Mouse (Mus musculus) CH12.LX (cell line): ENCODE data around the gene Vps35l. TPM values are rescaled to one million over a fixed set of nuclear protein-coding genes. Genes with fewer than 3 reads are reported as not detected.

ENCODE experiments used
- DNase-seq: peaks from one replicate; pipeline ENCODE4 v3.0.0-alpha.2; 2013; ENCODE audit errors: extremely low read depth
- H3K27ac ChIP-seq: 2 replicates; pipeline ENCODE4 v1.5.1; 2012; ENCODE audit warnings: low read depth, mild to moderate bottlenecking, control low read depth, moderate library complexity; ENCODE audit not compliant: insufficient read depth
- H3K27me3 ChIP-seq: replicated peaks from 2 replicates; pipeline ENCODE3; 2012; ENCODE audit warnings: inconsistent platforms
- H3K36me3 ChIP-seq, 2 experiments: replicated peaks in 1 of 2; 2 replicates each; pipeline versions ENCODE3 to v1.6.1; 2012; ENCODE audit warnings: inconsistent platforms in 1 of 2, low read length in 1 of 2, mild to moderate bottlenecking in 1 of 2, mixed read lengths in 1 of 2, moderate library complexity in 1 of 2; ENCODE audit not compliant: control insufficient read depth in 1 of 2, insufficient read depth in 1 of 2
- H3K4me1 ChIP-seq, 2 experiments: 2 replicates each; pipeline ENCODE4 v1.6.1; 2012; ENCODE audit warnings: inconsistent platforms in 1 of 2, moderate library complexity in 1 of 2; ENCODE audit not compliant: insufficient read depth in 2 of 2, control insufficient read depth in 1 of 2
- H3K4me2 ChIP-seq: 2 replicates; pipeline ENCODE4 v1.6.1; 2012; ENCODE audit warnings: low read depth, mild to moderate bottlenecking, control low read depth; ENCODE audit not compliant: poor library complexity, insufficient read depth, severe bottlenecking
- H3K4me3 ChIP-seq, 3 experiments: fragments of 150-350 bp in 1 of 3; sonication (generic) in 1 of 3; replicated peaks in 1 of 3; 2 replicates each; pipeline versions ENCODE3 to v1.5.1; 2011 to 2012; ENCODE audit warnings: low read depth in 2 of 3, low read length in 2 of 3, mild to moderate bottlenecking in 2 of 3, moderate library complexity in 2 of 3, control low read depth in 1 of 3, improper control_type of control experiment in 1 of 3, inconsistent platforms in 1 of 3, mixed read lengths in 1 of 3; ENCODE audit not compliant: poor library complexity in 1 of 3
- H3K79me2 ChIP-seq: replicated peaks from 2 replicates; pipeline ENCODE4 v1.6.1; 2012; ENCODE audit warnings: mild to moderate bottlenecking, moderate library complexity; ENCODE audit not compliant: control insufficient read depth, poor library complexity, insufficient read depth, severe bottlenecking; ENCODE audit errors: extremely low read depth
- H3K9ac ChIP-seq: 2 replicates; pipeline ENCODE4 v1.6.1; 2012; ENCODE audit warnings: low read depth, mild to moderate bottlenecking, control low read depth, moderate library complexity; ENCODE audit not compliant: insufficient read depth
- H3K9me3 ChIP-seq: replicated peaks from 2 replicates; pipeline ENCODE3; 2012; ENCODE audit warnings: low read length, inconsistent platforms, mixed read lengths
- BHLHE40 ChIP-seq: IDR thresholded peaks from 2 replicates; pipeline ENCODE4 v1.6.1; 2011; ENCODE audit warnings: mild to moderate bottlenecking, low read depth, low read length, improper control_type of control experiment
- CHD2 ChIP-seq: IDR thresholded peaks from 2 replicates; pipeline ENCODE4 v1.6.1; 2011; ENCODE audit warnings: low read length, improper control_type of control experiment
- CTCF ChIP-seq, 2 experiments: IDR thresholded peaks in 1 of 2; conservative IDR thresholded peaks in 1 of 2; 2 replicates each; pipeline ENCODE4 v1.5.1; 2011 to 2012; ENCODE audit warnings: low read depth in 2 of 2, low read length in 2 of 2, improper control_type of control experiment in 1 of 2, inconsistent platforms in 1 of 2, mild to moderate bottlenecking in 1 of 2, moderate library complexity in 1 of 2
- E2F4 ChIP-seq: IDR thresholded peaks from 2 replicates; pipeline ENCODE4 v1.6.1; 2011; ENCODE audit warnings: low read depth, low read length, improper control_type of control experiment; ENCODE audit not compliant: insufficient replicate concordance
- ELF1 ChIP-seq: IDR thresholded peaks from 2 replicates; pipeline ENCODE4 v1.6.1; 2014; ENCODE audit warnings: low read depth, mild to moderate bottlenecking, inconsistent platforms, low read length, improper control_type of control experiment
- HCFC1 ChIP-seq: IDR thresholded peaks from 2 replicates; pipeline ENCODE4 v1.6.1; 2012; ENCODE audit warnings: low read depth, mild to moderate bottlenecking, inconsistent platforms, low read length, improper control_type of control experiment
- IRF4 ChIP-seq: IDR thresholded peaks from 2 replicates; pipeline ENCODE4 v1.6.1; 2014; ENCODE audit warnings: low read depth, mild to moderate bottlenecking, inconsistent platforms, low read length, improper control_type of control experiment
- JUND ChIP-seq: conservative IDR thresholded peaks from 2 replicates; pipeline ENCODE4 v1.6.1; 2011; ENCODE audit warnings: low read depth, low read length, improper control_type of control experiment
- KAT2A ChIP-seq: IDR thresholded peaks from 2 replicates; pipeline ENCODE4 v1.6.1; 2012; ENCODE audit warnings: low read length, improper control_type of control experiment, inconsistent platforms; ENCODE audit not compliant: insufficient replicate concordance
- MAFK ChIP-seq: IDR thresholded peaks from 2 replicates; pipeline ENCODE4 v1.6.1; 2011; ENCODE audit warnings: low read length, improper control_type of control experiment; ENCODE audit not compliant: insufficient replicate concordance
- MAX ChIP-seq: IDR thresholded peaks from 2 replicates; pipeline ENCODE4 v1.6.1; 2011; ENCODE audit warnings: low read length, improper control_type of control experiment
- MAZ ChIP-seq: IDR thresholded peaks from 2 replicates; pipeline ENCODE4 v1.6.1; 2012; ENCODE audit warnings: low read depth, mild to moderate bottlenecking, inconsistent platforms, low read length, improper control_type of control experiment, moderate library complexity
- NELFE ChIP-seq: IDR thresholded peaks from 2 replicates; pipeline ENCODE4 v1.6.1; 2011; ENCODE audit warnings: low read depth, low read length, improper control_type of control experiment
- POLR2A ChIP-seq: IDR thresholded peaks from 2 replicates; pipeline ENCODE4 v1.6.1; 2011; ENCODE audit warnings: low read depth, mild to moderate bottlenecking, improper control_type of control experiment, low read length
- POLR2AphosphoS2 ChIP-seq: IDR thresholded peaks from 2 replicates; pipeline ENCODE4 v1.6.1; 2011; ENCODE audit warnings: low read depth, low read length, improper control_type of control experiment
- RCOR1 ChIP-seq: conservative IDR thresholded peaks from 2 replicates; pipeline ENCODE4 v1.6.1; 2012; ENCODE audit warnings: low read depth, mild to moderate bottlenecking, inconsistent platforms, low read length, improper control_type of control experiment
- SIN3A ChIP-seq: IDR thresholded peaks from 2 replicates; pipeline ENCODE4 v1.6.1; 2012; ENCODE audit warnings: low read length, improper control_type of control experiment, inconsistent platforms
- TCF12 ChIP-seq: IDR thresholded peaks from 2 replicates; pipeline ENCODE4 v1.6.1; 2014; ENCODE audit warnings: low read depth, mild to moderate bottlenecking, inconsistent platforms, low read length, improper control_type of control experiment
- USF2 ChIP-seq: conservative IDR thresholded peaks from 2 replicates; pipeline ENCODE4 v1.6.1; 2011; ENCODE audit warnings: low read depth, low read length, improper control_type of control experiment
- ZC3H11A ChIP-seq: IDR thresholded peaks from 2 replicates; pipeline ENCODE4 v1.6.1; 2012; ENCODE audit warnings: low read depth, mild to moderate bottlenecking, inconsistent platforms, low read length, improper control_type of control experiment
- ZNF384 ChIP-seq: IDR thresholded peaks from 2 replicates; pipeline ENCODE4 v1.6.1; 2012; ENCODE audit warnings: low read depth, low read length, improper control_type of control experiment, inconsistent platforms
- dilution Hi-C: fragments of 300-500 bp; cut with MboI; formaldehyde crosslinking; loops from 2 replicates; pipeline ENCODE4 v1.14.3; 2020; ENCODE audit warnings: low sequenced_read_pairs; ENCODE audit not compliant: extremely low pct_unique_long_range_greater_than_20kb, extremely low pct_ligation_motif_present
- in situ Hi-C: fragments of 300-500 bp; cut with MboI; formaldehyde crosslinking; loops from 3 replicates; pipeline ENCODE4 v1.14.3; 2019; ENCODE audit warnings: low sequenced_read_pairs, low pct_ligation_motif_present, low pct_unique_long_range_greater_than_20kb, mixed read lengths
- polyA plus RNA-seq: library from polyadenylated mRNA; unstranded; fragments of >175 nt; gene quantifications from 2 replicates; pipeline ENCODE4 v1.2.1, GENCODE M21; 2012; ENCODE audit warnings: low read depth; ENCODE audit not compliant: insufficient read length
- total RNA-seq, 2 experiments: library from RNA; depleted of rRNA; stranded (reverse); fragments of 300-350 nt in 1 of 2; fragments of >200 nt in 1 of 2; gene quantifications; 2 replicates each; pipeline ENCODE4 v1.2.3; 2012 to 2014

The Vps35l gene
- total and polyA plus RNA-seq, 3 experiments = 43.9 to 57.7 (median 54.7) TPM

DNA sequence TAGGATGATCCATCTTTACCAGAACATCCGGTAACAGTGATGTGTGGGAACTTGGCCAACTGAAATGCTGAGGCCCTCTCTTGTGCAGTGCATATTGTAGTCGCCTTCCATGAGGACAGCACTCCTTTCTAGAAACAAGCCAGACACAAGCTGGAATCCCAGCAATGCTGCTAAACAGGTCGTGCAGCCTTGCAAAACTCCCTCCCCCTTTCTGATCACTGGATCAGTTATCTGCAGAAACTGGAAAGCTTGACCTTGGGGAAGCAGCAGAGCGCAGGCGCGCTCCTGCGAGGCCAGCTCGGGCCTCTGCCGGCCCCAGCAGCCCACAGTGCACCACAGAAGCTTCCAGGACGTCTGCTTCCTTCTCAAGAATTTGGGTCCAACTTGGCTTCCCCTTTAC, 108.8 kb downstream of the Vps35l start:
- H3K9ac ChIP-seq = no peak overlapping the region
- TF ChIP-seq SIN3A (no peak), BHLHE40 (no peak), USF2 (no peak), POLR2AphosphoS2 (no peak), JUND (no peak), TCF12 (no peak), CTCF (conservative IDR thresholded peaks at IDR 0.05 in 1 of 2, IDR thresholded peaks at IDR 0.05 in 1 of 2; ENCODE audit: low read depth in 2 of 2, low read length in 2 of 2) (no peak), MAFK (no peak), HCFC1 (no peak), IRF4 (no peak), RCOR1 (no peak), ZC3H11A (no peak), CHD2 (no peak), KAT2A (no peak), MAZ (no peak), NELFE (no peak), ELF1 (no peak), ZNF384 (no peak)
- dilution Hi-C loops = no loop called here
- in situ Hi-C loops = no loop called here
- H3K36me3 ChIP-seq = peaks cover 88 to 99% of the 10 kb centered on the region in 2 experiments
- H3K79me2 ChIP-seq = peaks cover 19% of the 10 kb centered on the region
- H3K4me3 ChIP-seq = no peak overlapping the region
- H3K27me3 ChIP-seq = no peaks in the 10 kb centered on the region
- no peak overlapping the region for H3K27ac ChIP-seq
- H3K9me3 ChIP-seq = no peaks in the 10 kb centered on the region
- peaks cover 0 to 42% of the 10 kb centered on the region in 2 experiments; a peak in 2 of 4 replicates for H3K4me1 ChIP-seq
- no peak for DNase-seq
- no peak overlapping the region for H3K4me2 ChIP-seq

DNA sequence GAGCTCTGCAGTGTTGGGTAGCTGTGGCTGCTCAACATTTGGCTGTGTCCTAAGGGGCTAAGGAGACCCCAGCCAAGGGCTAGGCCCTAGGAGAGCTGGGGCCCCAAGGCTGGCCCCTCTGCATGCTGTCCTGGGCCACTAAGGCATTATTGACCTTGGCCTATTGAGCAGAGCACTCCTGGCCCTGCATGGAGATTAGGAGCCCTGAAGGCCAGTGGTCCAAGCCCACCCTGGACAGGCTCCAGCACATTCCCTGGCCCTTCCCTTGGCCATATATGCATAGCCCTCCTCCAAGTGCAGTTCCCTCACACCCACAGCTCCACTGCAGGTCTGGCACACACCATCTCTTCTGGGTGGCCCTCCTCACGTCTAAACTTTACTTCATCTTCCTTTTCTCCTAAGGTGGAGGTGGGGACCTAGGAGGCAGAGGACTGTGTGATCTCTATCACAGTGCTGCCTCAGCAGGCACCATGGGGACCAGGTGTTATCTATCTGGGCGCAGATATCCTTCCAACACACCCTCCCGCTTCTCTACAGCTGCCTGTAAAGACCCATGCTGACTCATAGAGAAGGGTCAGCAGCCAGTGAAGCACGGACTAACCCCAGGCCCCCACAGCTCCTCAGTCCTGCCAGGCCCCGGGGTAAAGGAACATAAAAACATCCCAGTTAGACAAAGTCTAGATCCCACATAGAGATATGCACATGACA, 109.7 kb downstream of the Vps35l start:
- no peaks in the 10 kb centered on the region for H3K9me3 ChIP-seq
- no peak for DNase-seq
- TF ChIP-seq POLR2A = peak; percentile 19; the same call in 1 of the 2 replicates
- TF ChIP-seq MAX = no peak
- no peak for TF ChIP-seq E2F4
- in situ Hi-C loops (loop anchor here (10.0 kb wide), 1 partner anchor 145 kb away; the partner anchor contains the start of gene Gprc5b), dilution Hi-C loops (no loop called here)
- no peaks in the 10 kb centered on the region for H3K27me3 ChIP-seq
- H3K4me1 ChIP-seq = peaks cover 0 to 47% of the 10 kb centered on the region in 2 experiments; a peak in 2 of 4 replicates
- peaks cover 28% of the 10 kb centered on the region for H3K79me2 ChIP-seq
- H3K4me3 ChIP-seq = no peak overlapping the region
- H3K4me2 ChIP-seq = no peak overlapping the region
- no peak overlapping the region for H3K9ac ChIP-seq
- H3K27ac ChIP-seq = no peak overlapping the region
- H3K36me3 ChIP-seq = peaks cover 79 to 95% of the 10 kb centered on the region in 2 experiments
